Mouse (Mus musculus) adrenal gland, postnatal 25 days (tissue): ENCODE results near the gene Sult1a1. TPM values are rescaled to one million over a fixed set of nuclear protein-coding genes. Genes with fewer than 3 reads are reported as not detected.

ENCODE experiments used
- DNase-seq: peaks from one replicate; pipeline ENCODE4 v3.0.0; 2021; ENCODE audit warnings: mixed read lengths
- total RNA-seq: library from RNA; stranded (reverse); gene quantifications from 2 replicates; pipeline ENCODE4 v1.2.3, GENCODE M21; 2021

Gene Sult1a1
- total RNA-seq, 1 experiment from 2014 or later: 31.0 TPM

- DNase-seq: no peak
Observed at GRCm38 (mm10) chr7:126623381-126623780, 52.9 kb downstream of the Sult1a1 start.

Other genes with a start within 250 kb of the Sult1a1 start
- 58.2 and 82.6 TPM in 2 replicates for gene Rabep2, start 247.7 kb downstream of the Sult1a1 start, total RNA-seq
- gene Atp2a1, start 213.3 kb downstream of the Sult1a1 start, total RNA-seq: not detected in 2 replicates
- 60.4 and 63.6 TPM in 2 replicates for gene Sh2b1, start 201.0 kb downstream of the Sult1a1 start, total RNA-seq
- gene Tufm, start 189.1 kb downstream of the Sult1a1 start, total RNA-seq: 180 and 191 TPM in 2 replicates
- gene Atxn2l, start 173.0 kb downstream of the Sult1a1 start, total RNA-seq: 123 and 138 TPM in 2 replicates
- 256 and 282 TPM in 2 replicates for gene Eif3c, start 110.0 kb downstream of the Sult1a1 start, total RNA-seq
- gene Apobr, start 91.5 kb downstream of the Sult1a1 start, total RNA-seq: 1.4 and 3.2 TPM in 2 replicates
- gene Cln3, start 90.6 kb downstream of the Sult1a1 start, total RNA-seq: 31.7 and 42.7 TPM in 2 replicates
- not detected in 2 replicates for gene Il27, start 81.5 kb downstream of the Sult1a1 start, total RNA-seq
- 12.1 and 20.7 TPM in 2 replicates for gene Nupr1, start 45.6 kb downstream of the Sult1a1 start, total RNA-seq
- gene Sgf29, start 27.1 kb downstream of the Sult1a1 start, total RNA-seq: 37.5 and 41.1 TPM in 2 replicates
- gene Bola2, start 19.0 kb upstream of the Sult1a1 start, total RNA-seq: 83.3 and 85.8 TPM in 2 replicates
- 12.8 and 17.5 TPM in 2 replicates for gene Slx1b, start 19.4 kb upstream of the Sult1a1 start, total RNA-seq
- gene Coro1a, start 31.4 kb upstream of the Sult1a1 start, total RNA-seq: 3.5 and 8.0 TPM in 2 replicates
- gene Mapk3, start 83.2 kb upstream of the Sult1a1 start, total RNA-seq: 142 and 170 TPM in 2 replicates
- gene Gdpd3, start 89.9 kb upstream of the Sult1a1 start, total RNA-seq: 6.5 and 7.5 TPM in 2 replicates
- gene Ypel3, start 100.5 kb upstream of the Sult1a1 start, total RNA-seq: 122 and 181 TPM in 2 replicates
- 0.67 and 1.6 TPM in 2 replicates for gene Tbx6, start 105.1 kb upstream of the Sult1a1 start, total RNA-seq
- 91.5 and 101 TPM in 2 replicates for gene Ppp4c, start 116.1 kb upstream of the Sult1a1 start, total RNA-seq
- 17.2 and 17.3 TPM in 2 replicates for gene Fam57b, start 121.2 kb upstream of the Sult1a1 start, total RNA-seq
- gene 4930451I11Rik, start 155.2 kb upstream of the Sult1a1 start, total RNA-seq: not detected in 2 replicates
- 0.52 and 1.9 TPM in 2 replicates for gene Doc2a, start 171.0 kb upstream of the Sult1a1 start, total RNA-seq
- 23.2 and 39.1 TPM in 2 replicates for gene Hirip3, start 185.5 kb upstream of the Sult1a1 start, total RNA-seq
- 44.4 and 50.5 TPM in 2 replicates for gene Ino80e, start 185.9 kb upstream of the Sult1a1 start, total RNA-seq
- 82.8 and 89.5 TPM in 2 replicates for gene Taok2, start 208.3 kb upstream of the Sult1a1 start, total RNA-seq
- 21.7 and 34.5 TPM in 2 replicates for gene Tmem219, start 246.5 kb upstream of the Sult1a1 start, total RNA-seq